Mouse (Mus musculus) cortical plate, adult 2 months (tissue): ENCODE measurements at regions not wholly inside any gene's neighbourhood (a gene's known extent, or its start where the extent isn't known, plus 50 kb on each side); places are given as distances from the start of the nearest gene placed in this dataset.

ENCODE experiments used
- CTCF ChIP-seq: fragments of 200-500 bp; IDR thresholded peaks from 2 replicates; pipeline ENCODE4 v1.5.1; 2011; ENCODE audit warnings: mild to moderate bottlenecking, control low read depth, low read length; ENCODE audit not compliant: insufficient read depth; ENCODE audit errors: extremely low read depth
- POLR2A ChIP-seq: fragments of 200-500 bp; IDR thresholded peaks from 2 replicates; pipeline ENCODE4 v1.6.1; 2011; ENCODE audit warnings: mild to moderate bottlenecking, low read length, control low read depth; ENCODE audit not compliant: insufficient read depth; ENCODE audit errors: extremely low read depth

GRCm38 (mm10) chr4:54027565-54028237, 201.9 kb downstream of the Tmem38b start:
- no peak for TF ChIP-seq CTCF
- TF ChIP-seq POLR2A: no peak
